Comparison of ENCODE assay signal across 8 mouse cellular contexts in genomic region chr13:4662336-4663101, GRCm38 (mm10). TPM values are rescaled to one million over a fixed set of nuclear protein-coding genes. Genes with fewer than 3 reads are reported as not detected.
A peak's percentile ranks its signal among the peaks of the same experiment; 100 is the strongest.
DNase-seq lines count a peak whose midpoint lies in the region; ATAC-seq and TF ChIP-seq lines count a peak whose summit lies in the region.

No protein-coding gene starts in this region.

- H3K4me1 ChIP-seq in forebrain, embryonic 11.5 days (replicated peaks; ENCODE audit: control insufficient read depth, insufficient read depth, low read length): no peaks in the 10 kb centered on the region
- H3K4me1 ChIP-seq in forebrain, embryonic 10.5 days: no peaks in the 10 kb centered on the region
- no peaks in the 10 kb centered on the region for H3K4me1 ChIP-seq in E14TG2a.4 (replicated peaks; ENCODE audit: low read depth, low read length)
- H3K4me1 ChIP-seq in heart, embryonic 13.5 days: no peaks in the 10 kb centered on the region
- peaks cover 6% of the 10 kb centered on the region; the same call in 1 of the 2 replicates for H3K4me1 ChIP-seq in megakaryocyte, embryonic 14.5 days

- WGBS in forebrain, embryonic 11.5 days: 56% methylated on average over 13 of the region's 13 CpGs
- WGBS in forebrain, embryonic 10.5 days: 64% methylated on average over 13 of the region's 13 CpGs
- 36% methylated on average over 13 of the region's 13 CpGs for WGBS in heart, embryonic 13.5 days

- TF ChIP-seq CTCF in E14TG2a.4 (conservative IDR thresholded peaks at IDR 0.05; ENCODE audit: low read length): 0 out of 2 replicates have a peak, but pooled peaks have one; percentile 7

- DNase-seq in forebrain, embryonic 11.5 days (ENCODE audit: low spot score): no peak
- DNase-seq in forebrain, embryonic 10.5 days (ENCODE audit: extremely low spot score, low spot score): no peak
- DNase-seq in cerebellum, postnatal 25 days: peak; percentile 6 to 47
- peak; percentile 32 to 76 for DNase-seq in layer of hippocampus, adult 18-20 months (ENCODE audit: low spot score in 2 of 2)
- no peak for DNase-seq in spleen, postnatal 14 days (ENCODE audit: low spot score in 2 of 2)

- H3K36me3 ChIP-seq in forebrain, embryonic 11.5 days (ENCODE audit: control insufficient read depth, insufficient read depth, low read length): no peaks in the 10 kb centered on the region
- no peaks in the 10 kb centered on the region for H3K36me3 ChIP-seq in forebrain, embryonic 10.5 days (replicated peaks)
- H3K36me3 ChIP-seq in E14TG2a.4 (ENCODE audit: insufficient read depth, low read length): no peaks in the 10 kb centered on the region
- no peaks in the 10 kb centered on the region for H3K36me3 ChIP-seq in heart, embryonic 13.5 days
- H3K36me3 ChIP-seq in megakaryocyte, embryonic 14.5 days (replicated peaks; ENCODE audit: low read length): no peaks in the 10 kb centered on the region

- no peak overlapping the region for H3K27ac ChIP-seq in forebrain, embryonic 11.5 days (ENCODE audit: low read depth, low read length)
- H3K27ac ChIP-seq in forebrain, embryonic 10.5 days: no peak overlapping the region
- H3K27ac ChIP-seq in heart, embryonic 13.5 days (replicated peaks): no peak overlapping the region

- H3K9ac ChIP-seq in forebrain, embryonic 11.5 days (ENCODE audit: low read length): no peak overlapping the region
- no peak overlapping the region for H3K9ac ChIP-seq in heart, embryonic 13.5 days

- no peaks in the 10 kb centered on the region for H3K27me3 ChIP-seq in forebrain, embryonic 11.5 days (ENCODE audit: control insufficient read depth, insufficient read depth, low read length)
- no peaks in the 10 kb centered on the region for H3K27me3 ChIP-seq in forebrain, embryonic 10.5 days (ENCODE audit: poor library complexity, severe bottlenecking)
- no peaks in the 10 kb centered on the region for H3K27me3 ChIP-seq in E14TG2a.4 (ENCODE audit: insufficient read depth, low read length)
- no peaks in the 10 kb centered on the region for H3K27me3 ChIP-seq in heart, embryonic 13.5 days (replicated peaks)
- no peaks in the 10 kb centered on the region for H3K27me3 ChIP-seq in megakaryocyte, embryonic 14.5 days (replicated peaks)

- no peak overlapping the region for H3K4me3 ChIP-seq in forebrain, embryonic 11.5 days (ENCODE audit: low read depth, low read length)
- no peak overlapping the region for H3K4me3 ChIP-seq in forebrain, embryonic 10.5 days
- H3K4me3 ChIP-seq in E14TG2a.4 (replicated peaks; ENCODE audit: low read length): no peak overlapping the region
- H3K4me3 ChIP-seq in heart, embryonic 13.5 days: no peak overlapping the region; the same call in 1 of the 2 replicates
- peak overlapping the region; percentile 59 for H3K4me3 ChIP-seq in megakaryocyte, embryonic 14.5 days (replicated peaks)

- H3K4me2 ChIP-seq in forebrain, embryonic 11.5 days (ENCODE audit: low read depth, low read length, severe bottlenecking): no peak overlapping the region
- H3K4me2 ChIP-seq in heart, embryonic 13.5 days: peak overlapping the region; percentile 49

- H3K9me3 ChIP-seq in forebrain, embryonic 11.5 days (ENCODE audit: control insufficient read depth, low read length): no peaks in the 10 kb centered on the region
- no peaks in the 10 kb centered on the region for H3K9me3 ChIP-seq in forebrain, embryonic 10.5 days
- peaks cover 25% of the 10 kb centered on the region for H3K9me3 ChIP-seq in E14TG2a.4 (ENCODE audit: low read length)
- no peaks in the 10 kb centered on the region for H3K9me3 ChIP-seq in heart, embryonic 13.5 days
- H3K9me3 ChIP-seq in megakaryocyte, embryonic 14.5 days: no peaks in the 10 kb centered on the region

- ATAC-seq in forebrain, embryonic 11.5 days (replicated peaks; ENCODE audit: low FRiP score): peak; percentile 78
- ATAC-seq in heart, embryonic 13.5 days (ENCODE audit: extremely low read depth, insufficient number of reproducible peaks, low FRiP score, low TSS enrichment): no peak

RNA-seq across cellular contexts. Expression of gene Akr1e1, which starts 53.5 kb away (rescaled TPM):
- polyA plus RNA-seq in forebrain, embryonic 11.5 days (2014; fragmentation: Nextera tagmentation; extraction: Ambion mirVana): 45.2 and 49.1 TPM in 2 replicates
- polyA plus RNA-seq in forebrain, embryonic 10.5 days (2016; fragmentation: Nextera tagmentation; extraction: Ambion mirVana): 54.6 and 59.1 TPM in 2 replicates
- 40.7 and 46.4 TPM in 2 replicates for polyA plus RNA-seq in heart, embryonic 13.5 days (2015; fragmentation: Nextera tagmentation; extraction: Ambion mirVana)
- total RNA-seq in layer of hippocampus, adult 18-20 months (2021): 10 to 100 TPM; 22.7 to 23.6 TPM
- not detected in 2 replicates for polyA plus RNA-seq in megakaryocyte, embryonic 14.5 days (2012; ENCODE audit: insufficient read depth, low replicate concordance)

Comparison
In these comparisons a context has a peak if more than half of its experiments do, and no peak if none do; other contexts are left out.
1. DNase-seq: peak in cerebellum, postnatal 25 days (2 of 2) and layer of hippocampus, adult 18-20 months (2 of 2); none in forebrain, embryonic 11.5 days (single experiment), forebrain, embryonic 10.5 days (single experiment) and spleen, postnatal 14 days (0 of 2).
2. RNA of gene Akr1e1, which starts 53.5 kb away (polyA plus RNA-seq): 54.6 to 59.1 TPM in forebrain, embryonic 10.5 days, 45.2 to 49.1 TPM in forebrain, embryonic 11.5 days and 40.7 to 46.4 TPM in heart, embryonic 13.5 days; not detected in megakaryocyte, embryonic 14.5 days; every median in the first group is over 10 times any median in the second.